Mouse (Mus musculus): Measurements from ENCODE around the gene Pex5l. TPM values are rescaled to one million over a fixed set of nuclear protein-coding genes. Genes with fewer than 3 reads are reported as not detected.

The Pex5l gene
- polyA plus RNA-seq (2014; fragmentation: Nextera tagmentation; extraction: Ambion mirVana) = 4.4 and 5.5 TPM in 2 replicates

GRCm38 (mm10) chr3:33142901-33143461 lies at the start of gene Pex5l:
Gene Pex5l (minus strand): TSS chr3:33143247.
- peak; percentile 86 for DNase-seq (ENCODE audit: low spot score)
- WGBS = under 1% methylated on average over 70 of the region's 88 CpGs
- Histone ChIP-seq H3K4me3 (replicated peaks; ENCODE audit: low read length) (peak within 1 kb of the TSS; percentile 84), H3K27ac (peak within 1 kb of the TSS; percentile 66), H3K36me3 (replicated peaks; ENCODE audit: control insufficient read depth, insufficient read depth) (no peaks in the 10 kb centered on the region), H3K4me1 (replicated peaks; ENCODE audit: control insufficient read depth, insufficient read depth, low read length) (no peaks in the 10 kb centered on the region; the same call in 1 of the 2 replicates), H3K9me3 (ENCODE audit: control insufficient read depth, low read length) (no peaks in the 10 kb centered on the region), H3K4me2 (replicated peaks) (peak within 1 kb of the TSS; percentile 91), H3K9ac (peak within 1 kb of the TSS; percentile 73), H3K27me3 (ENCODE audit: control insufficient read depth, insufficient read depth, low read length) (peaks cover 5% of the 10 kb centered on the region; the same call in 1 of the 2 replicates)
- ATAC-seq (ENCODE audit: low FRiP score) = peak; percentile 94

GRCm38 (mm10) chr3:33165186-33165585 lies 22.1 kb upstream of the Pex5l start:
- 87% methylated on average over 3 of the region's 3 CpGs for WGBS
- H3K4me2 ChIP-seq (replicated peaks) = no peak overlapping the region
- DNase-seq (ENCODE audit: low spot score) = no peak

GRCm38 (mm10) chr3:33163821-33164220 lies 20.8 kb upstream of the Pex5l start:
- Histone ChIP-seq H3K36me3 (replicated peaks; ENCODE audit: control insufficient read depth, insufficient read depth) (no peaks in the 10 kb centered on the region), H3K4me1 (replicated peaks; ENCODE audit: control insufficient read depth, insufficient read depth, low read length) (no peaks in the 10 kb centered on the region), H3K27me3 (ENCODE audit: control insufficient read depth, insufficient read depth, low read length) (no peaks in the 10 kb centered on the region), H3K9ac (no peak overlapping the region), H3K4me3 (replicated peaks; ENCODE audit: low read length) (no peak overlapping the region), H3K9me3 (ENCODE audit: control insufficient read depth, low read length) (no peaks in the 10 kb centered on the region), H3K4me2 (replicated peaks) (no peak overlapping the region), H3K27ac (no peak overlapping the region)
- ATAC-seq (ENCODE audit: low FRiP score) (no peak), DNase-seq (ENCODE audit: low spot score) (no peak)

More at GRCm38 (mm10) chr3:33165186-33165585, 22.1 kb upstream of the Pex5l start:
- no peak overlapping the region for H3K27ac ChIP-seq
- no peak overlapping the region for H3K9ac ChIP-seq
- H3K9me3 ChIP-seq (ENCODE audit: control insufficient read depth, low read length) = no peaks in the 10 kb centered on the region
- no peaks in the 10 kb centered on the region for H3K27me3 ChIP-seq (ENCODE audit: control insufficient read depth, insufficient read depth, low read length)
- H3K4me1 ChIP-seq (replicated peaks; ENCODE audit: control insufficient read depth, insufficient read depth, low read length) = no peaks in the 10 kb centered on the region
- no peaks in the 10 kb centered on the region for H3K36me3 ChIP-seq (replicated peaks; ENCODE audit: control insufficient read depth, insufficient read depth)
- no peak for ATAC-seq (ENCODE audit: low FRiP score)
- no peak overlapping the region for H3K4me3 ChIP-seq (replicated peaks; ENCODE audit: low read length)

- Histone ChIP-seq H3K27me3 (ENCODE audit: control insufficient read depth, insufficient read depth, low read length) (peaks cover 5% of the 10 kb centered on the region; the same call in 1 of the 2 replicates), H3K9ac (no peak overlapping the region), H3K9me3 (ENCODE audit: control insufficient read depth, low read length) (no peaks in the 10 kb centered on the region), H3K4me1 (replicated peaks; ENCODE audit: control insufficient read depth, insufficient read depth, low read length) (no peaks in the 10 kb centered on the region; the same call in 1 of the 2 replicates), H3K4me3 (replicated peaks; ENCODE audit: low read length) (peak overlapping the region; percentile 84), H3K27ac (no peak overlapping the region), H3K36me3 (replicated peaks; ENCODE audit: control insufficient read depth, insufficient read depth) (no peaks in the 10 kb centered on the region), H3K4me2 (replicated peaks) (peak overlapping the region; percentile 91)
- DNase-seq (ENCODE audit: low spot score) (no peak), ATAC-seq (ENCODE audit: low FRiP score) (peak; percentile 22; the same call in 1 of the 2 replicates)
- 86% methylated on average over 7 of the region's 7 CpGs for WGBS
Observed at GRCm38 (mm10) chr3:33143592-33143991, 545 bp upstream of the Pex5l start.

GRCm38 (mm10) chr3:33142398-33142797 lies 649 bp downstream of the Pex5l start:
- peak overlapping the region; percentile 91 for H3K4me2 ChIP-seq (replicated peaks)
- 0% methylated on average over 17 of the region's 17 CpGs for WGBS
- ATAC-seq (ENCODE audit: low FRiP score) (peak; percentile 52), DNase-seq (ENCODE audit: low spot score) (no peak)
- no peaks in the 10 kb centered on the region for H3K9me3 ChIP-seq (ENCODE audit: control insufficient read depth, low read length)
- H3K4me3 ChIP-seq (replicated peaks; ENCODE audit: low read length) = peak overlapping the region; percentile 84
- peak overlapping the region; percentile 73 for H3K9ac ChIP-seq
- no peaks in the 10 kb centered on the region for H3K36me3 ChIP-seq (replicated peaks; ENCODE audit: control insufficient read depth, insufficient read depth)
- no peaks in the 10 kb centered on the region; the same call in 1 of the 2 replicates for H3K4me1 ChIP-seq (replicated peaks; ENCODE audit: control insufficient read depth, insufficient read depth, low read length)
- H3K27me3 ChIP-seq (ENCODE audit: control insufficient read depth, insufficient read depth, low read length) = peaks cover 5% of the 10 kb centered on the region; the same call in 1 of the 2 replicates
- peak overlapping the region; percentile 66; the same call in 1 of the 2 replicates for H3K27ac ChIP-seq

GRCm38 (mm10) chr3:33129944-33130343 lies 13.1 kb downstream of the Pex5l start:
- no peak for DNase-seq (ENCODE audit: low spot score)
- peak; percentile 53 for ATAC-seq (ENCODE audit: low FRiP score)
- H3K36me3 ChIP-seq (replicated peaks; ENCODE audit: control insufficient read depth, insufficient read depth) = no peaks in the 10 kb centered on the region
- H3K4me3 ChIP-seq (replicated peaks; ENCODE audit: low read length) = no peak overlapping the region
- no peak overlapping the region for H3K9ac ChIP-seq
- H3K27me3 ChIP-seq (ENCODE audit: control insufficient read depth, insufficient read depth, low read length) = no peaks in the 10 kb centered on the region
- H3K9me3 ChIP-seq (ENCODE audit: control insufficient read depth, low read length) = no peaks in the 10 kb centered on the region
- H3K27ac ChIP-seq = no peak overlapping the region
- no peak overlapping the region for H3K4me2 ChIP-seq (replicated peaks)
- no peaks in the 10 kb centered on the region for H3K4me1 ChIP-seq (replicated peaks; ENCODE audit: control insufficient read depth, insufficient read depth, low read length)

GRCm38 (mm10) chr3:33124796-33125195 lies 18.3 kb downstream of the Pex5l start:
- H3K9me3 ChIP-seq (ENCODE audit: control insufficient read depth, low read length) = no peaks in the 10 kb centered on the region
- no peak overlapping the region for H3K27ac ChIP-seq
- H3K4me1 ChIP-seq (replicated peaks; ENCODE audit: control insufficient read depth, insufficient read depth, low read length) = no peaks in the 10 kb centered on the region
- no peaks in the 10 kb centered on the region for H3K36me3 ChIP-seq (replicated peaks; ENCODE audit: control insufficient read depth, insufficient read depth)
- H3K4me3 ChIP-seq (replicated peaks; ENCODE audit: low read length) = no peak overlapping the region
- no peak overlapping the region for H3K9ac ChIP-seq
- no peaks in the 10 kb centered on the region for H3K27me3 ChIP-seq (ENCODE audit: control insufficient read depth, insufficient read depth, low read length)
- ATAC-seq (ENCODE audit: low FRiP score) (no peak), DNase-seq (ENCODE audit: low spot score) (no peak)
- 87% methylated on average over 5 of the region's 5 CpGs for WGBS
- no peak overlapping the region for H3K4me2 ChIP-seq (replicated peaks)

GRCm38 (mm10) chr3:33105785-33106184 lies 37.3 kb downstream of the Pex5l start:
- H3K9ac ChIP-seq = no peak overlapping the region
- H3K4me2 ChIP-seq (replicated peaks) = no peak overlapping the region
- no peak for ATAC-seq (ENCODE audit: low FRiP score)
- WGBS = 96% methylated on average over 1 of the region's 2 CpGs
- no peak overlapping the region for H3K27ac ChIP-seq
- no peak for DNase-seq (ENCODE audit: low spot score)
- no peak overlapping the region for H3K4me3 ChIP-seq (replicated peaks; ENCODE audit: low read length)
- H3K27me3 ChIP-seq (ENCODE audit: control insufficient read depth, insufficient read depth, low read length) = no peaks in the 10 kb centered on the region
- no peaks in the 10 kb centered on the region for H3K4me1 ChIP-seq (replicated peaks; ENCODE audit: control insufficient read depth, insufficient read depth, low read length)
- no peaks in the 10 kb centered on the region for H3K9me3 ChIP-seq (ENCODE audit: control insufficient read depth, low read length)
- H3K36me3 ChIP-seq (replicated peaks; ENCODE audit: control insufficient read depth, insufficient read depth) = no peaks in the 10 kb centered on the region

- no peaks in the 10 kb centered on the region for H3K9me3 ChIP-seq (ENCODE audit: control insufficient read depth, low read length)
- no peak overlapping the region for H3K27ac ChIP-seq
- H3K9ac ChIP-seq = no peak overlapping the region
- H3K36me3 ChIP-seq (replicated peaks; ENCODE audit: control insufficient read depth, insufficient read depth) = no peaks in the 10 kb centered on the region
- 94% methylated on average over 6 of the region's 6 CpGs for WGBS
- DNase-seq (ENCODE audit: low spot score) = no peak
- ATAC-seq (ENCODE audit: low FRiP score) = no peak
- H3K4me2 ChIP-seq (replicated peaks) = no peak overlapping the region
- no peaks in the 10 kb centered on the region for H3K27me3 ChIP-seq (ENCODE audit: control insufficient read depth, insufficient read depth, low read length)
- H3K4me3 ChIP-seq (replicated peaks; ENCODE audit: low read length) = no peak overlapping the region
- no peaks in the 10 kb centered on the region for H3K4me1 ChIP-seq (replicated peaks; ENCODE audit: control insufficient read depth, insufficient read depth, low read length)
Observed at GRCm38 (mm10) chr3:33103501-33103900, 39.5 kb downstream of the Pex5l start.
